Mouse (Mus musculus): ENCODE results near the gene Ehbp1l1. TPM values are rescaled to one million over a fixed set of nuclear protein-coding genes. Genes with fewer than 3 reads are reported as not detected.

Gene Ehbp1l1
- polyA plus RNA-seq, 1 experiment from 2014 or later: 49.8 TPM

DNA sequence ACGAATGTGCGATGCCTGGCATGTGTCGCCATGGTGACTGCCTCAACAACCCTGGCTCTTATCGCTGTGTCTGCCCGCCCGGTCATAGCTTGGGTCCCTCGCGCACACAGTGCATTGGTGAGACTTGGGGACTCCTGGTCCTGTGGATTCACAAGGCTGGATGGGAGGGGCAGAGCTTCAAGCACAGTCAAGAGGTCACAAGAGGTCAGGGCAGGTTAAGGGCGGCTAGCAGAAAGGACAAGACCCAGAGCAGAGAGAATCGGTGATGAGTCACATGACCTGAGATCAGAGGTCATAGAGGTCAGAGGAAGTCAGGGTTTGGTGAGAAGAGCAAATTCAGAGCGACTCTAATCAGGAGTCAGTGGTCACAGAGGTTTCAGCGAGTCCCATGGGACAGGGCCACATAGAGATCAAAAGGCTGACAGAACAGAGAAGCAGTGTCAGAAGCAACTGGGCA is 20.8 kb upstream of the Ehbp1l1 start:
- no peak for TF ChIP-seq CTCF (IDR thresholded peaks at IDR 0.05; ENCODE audit: low read depth)
- WGBS: 47% methylated on average over 12 of the region's 12 CpGs
- H3K9ac ChIP-seq (ENCODE audit: low read depth, low read length): no peak overlapping the region
- H3K4me3 ChIP-seq (ENCODE audit: low read depth, low read length): no peak overlapping the region
- H3K4me1 ChIP-seq (replicated peaks; ENCODE audit: control insufficient read depth, insufficient read depth, low read length): 0 out of 2 replicates have a peak, but pooled peaks cover 9% of the 10 kb centered on the region
- H3K27ac ChIP-seq (ENCODE audit: low read depth, low read length): no peak overlapping the region
- H3K9me3 ChIP-seq (ENCODE audit: control insufficient read depth): no peaks in the 10 kb centered on the region
- no peak for ATAC-seq
- H3K4me2 ChIP-seq (replicated peaks; ENCODE audit: low read depth): no peak overlapping the region
- H3K27me3 ChIP-seq (replicated peaks; ENCODE audit: control insufficient read depth, insufficient read depth, low read length): peaks cover 14% of the 10 kb centered on the region; the same call in 1 of the 2 replicates
- peaks cover 7% of the 10 kb centered on the region; the same call in 1 of the 2 replicates for H3K36me3 ChIP-seq (ENCODE audit: control insufficient read depth, insufficient read depth)

DNA sequence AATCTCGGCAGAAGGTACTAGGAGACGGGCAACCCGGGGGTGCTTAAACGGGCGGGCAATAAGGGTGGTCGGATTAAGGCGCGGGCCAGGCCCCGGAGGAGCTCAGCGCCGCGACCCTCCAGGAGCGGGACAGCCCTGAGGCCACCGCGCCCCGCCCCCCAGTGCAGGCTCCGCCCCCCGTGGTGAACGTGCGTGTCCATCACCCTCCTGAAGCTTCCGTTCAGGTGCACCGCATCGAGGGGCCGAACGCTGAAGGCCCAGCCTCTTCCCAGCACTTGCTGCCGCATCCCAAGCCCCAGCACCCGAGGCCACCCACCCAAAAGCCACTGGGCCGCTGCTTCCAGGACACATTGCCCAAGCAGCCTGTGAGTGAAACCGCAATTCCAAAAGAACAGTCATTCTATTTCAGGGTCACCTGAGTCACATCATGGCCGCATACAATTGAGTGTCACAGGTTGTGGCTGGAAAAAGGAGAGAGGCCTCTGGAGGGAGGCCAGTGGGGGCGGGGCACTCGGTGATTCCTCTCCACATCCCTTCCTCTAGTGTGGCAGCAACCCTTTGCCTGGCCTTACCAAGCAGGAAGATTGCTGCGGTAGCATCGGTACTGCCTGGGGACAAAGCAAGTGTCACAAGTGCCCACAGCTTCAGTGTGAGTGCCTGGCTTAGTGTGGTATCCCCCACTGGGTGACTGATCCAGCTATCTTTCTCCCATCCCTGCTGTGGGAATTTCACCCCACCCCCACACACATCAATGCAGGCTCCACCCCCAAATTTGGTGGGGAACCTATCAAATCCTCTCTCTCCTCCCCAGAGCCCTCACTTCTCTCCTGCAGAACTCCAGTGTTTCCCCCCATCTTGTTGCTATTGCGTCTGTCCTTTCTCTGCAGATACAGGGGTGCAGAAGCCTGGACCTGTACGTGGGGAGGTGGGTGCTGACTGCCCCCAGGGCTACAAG is 19.9 kb upstream of the Ehbp1l1 start:
- Histone ChIP-seq H3K4me1 (replicated peaks; ENCODE audit: control insufficient read depth, insufficient read depth, low read length) (peaks cover 9% of the 10 kb centered on the region; the same call in 1 of the 2 replicates), H3K27me3 (replicated peaks; ENCODE audit: control insufficient read depth, insufficient read depth, low read length) (peaks cover 15% of the 10 kb centered on the region), H3K4me3 (ENCODE audit: low read depth, low read length) (peak overlapping the region; percentile 16), H3K4me2 (replicated peaks; ENCODE audit: low read depth) (peak overlapping the region; percentile 62), H3K9ac (ENCODE audit: low read depth, low read length) (no peak overlapping the region), H3K36me3 (ENCODE audit: control insufficient read depth, insufficient read depth) (peaks cover 7% of the 10 kb centered on the region; the same call in 1 of the 2 replicates), H3K9me3 (ENCODE audit: control insufficient read depth) (no peaks in the 10 kb centered on the region), H3K27ac (ENCODE audit: low read depth, low read length) (no peak overlapping the region)
- no peak for ATAC-seq
- 12% methylated on average over 36 of the region's 36 CpGs for WGBS
- TF ChIP-seq CTCF (IDR thresholded peaks at IDR 0.05; ENCODE audit: low read depth): no peak

- no peak overlapping the region for H3K4me3 ChIP-seq (ENCODE audit: low read depth, low read length)
- WGBS: 53% methylated on average over 5 of the region's 5 CpGs
- 0 out of 2 replicates have a peak, but pooled peaks have one; percentile 21 for ATAC-seq
- H3K27me3 ChIP-seq (replicated peaks; ENCODE audit: control insufficient read depth, insufficient read depth, low read length): peaks cover 17% of the 10 kb centered on the region
- TF ChIP-seq CTCF (IDR thresholded peaks at IDR 0.05; ENCODE audit: low read depth): peak; percentile 30
- peak overlapping the region; percentile 88; the same call in 1 of the 2 replicates for H3K4me2 ChIP-seq (replicated peaks; ENCODE audit: low read depth)
- H3K9ac ChIP-seq (ENCODE audit: low read depth, low read length): no peak overlapping the region
- peaks cover 9% of the 10 kb centered on the region; the same call in 1 of the 2 replicates for H3K4me1 ChIP-seq (replicated peaks; ENCODE audit: control insufficient read depth, insufficient read depth, low read length)
- peaks cover 7% of the 10 kb centered on the region; the same call in 1 of the 2 replicates for H3K36me3 ChIP-seq (ENCODE audit: control insufficient read depth, insufficient read depth)
- H3K9me3 ChIP-seq (ENCODE audit: control insufficient read depth): no peaks in the 10 kb centered on the region
- no peak overlapping the region for H3K27ac ChIP-seq (ENCODE audit: low read depth, low read length)
Observed at GRCm38 (mm10) chr19:5743576-5743975, 17.5 kb upstream of the Ehbp1l1 start.

DNA sequence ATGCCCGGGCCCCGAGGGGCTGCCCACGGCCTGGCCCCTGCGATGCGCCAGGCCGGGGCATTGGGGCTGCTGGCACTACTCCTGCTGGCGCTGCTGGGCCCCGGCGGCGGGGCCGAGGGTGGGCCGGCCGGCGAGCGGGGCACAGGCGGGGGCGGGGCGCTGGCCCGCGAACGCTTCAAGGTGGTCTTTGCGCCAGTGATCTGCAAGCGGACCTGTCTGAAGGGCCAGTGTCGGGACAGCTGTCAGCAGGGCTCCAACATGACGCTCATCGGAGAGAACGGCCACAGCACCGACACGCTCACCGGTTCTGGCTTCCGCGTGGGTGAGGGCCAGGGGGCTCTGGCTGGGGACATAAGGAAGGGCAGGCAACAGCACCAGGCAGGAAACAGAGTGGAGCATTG is 16.1 kb upstream of the Ehbp1l1 start:
- Histone ChIP-seq H3K9me3 (ENCODE audit: control insufficient read depth) (no peaks in the 10 kb centered on the region), H3K4me2 (replicated peaks; ENCODE audit: low read depth) (peak overlapping the region; percentile 88), H3K4me1 (replicated peaks; ENCODE audit: control insufficient read depth, insufficient read depth, low read length) (peaks cover 9% of the 10 kb centered on the region; the same call in 1 of the 2 replicates), H3K4me3 (ENCODE audit: low read depth, low read length) (peak overlapping the region; percentile 59), H3K9ac (ENCODE audit: low read depth, low read length) (peak overlapping the region; percentile 71), H3K27me3 (replicated peaks; ENCODE audit: control insufficient read depth, insufficient read depth, low read length) (peaks cover 17% of the 10 kb centered on the region), H3K27ac (ENCODE audit: low read depth, low read length) (peak overlapping the region; percentile 68), H3K36me3 (ENCODE audit: control insufficient read depth, insufficient read depth) (peaks cover 7% of the 10 kb centered on the region; the same call in 1 of the 2 replicates)
- no peak for TF ChIP-seq CTCF (IDR thresholded peaks at IDR 0.05; ENCODE audit: low read depth)
- no peak for ATAC-seq
- 4% methylated on average over 32 of the region's 32 CpGs for WGBS

DNA sequence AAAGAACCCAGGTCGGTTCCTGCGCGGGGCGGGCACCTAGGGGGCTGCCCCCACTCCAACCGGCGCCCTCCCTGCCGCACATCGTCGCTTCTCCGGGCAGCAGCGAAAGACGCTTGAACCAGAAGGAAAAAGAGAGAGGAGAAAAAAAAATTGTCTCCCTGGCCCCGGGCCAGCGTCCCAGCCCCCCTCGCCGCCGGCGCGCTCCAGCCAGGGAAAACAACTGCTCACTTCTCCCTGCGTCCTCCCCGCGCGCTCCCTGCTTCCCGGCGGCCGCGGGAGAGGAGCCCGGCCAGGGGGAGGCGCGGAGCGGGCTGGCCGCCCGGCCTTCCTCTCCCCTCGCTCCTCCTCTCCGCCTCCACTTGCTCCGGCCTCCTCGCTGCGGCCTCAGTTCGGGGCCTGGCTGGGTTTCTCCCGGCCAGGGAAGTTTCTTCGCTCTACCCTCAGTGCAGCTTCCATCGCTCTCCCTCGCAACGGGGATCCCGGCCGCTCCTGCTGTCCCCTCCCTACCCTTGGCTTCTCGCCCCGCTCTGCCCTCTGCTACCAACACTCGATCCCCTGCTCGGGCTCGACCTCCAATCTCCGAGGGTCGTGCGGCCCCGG is 15.6 kb upstream of the Ehbp1l1 start:
- peak; percentile 20; the same call in 1 of the 2 replicates for TF ChIP-seq CTCF (IDR thresholded peaks at IDR 0.05; ENCODE audit: low read depth)
- Histone ChIP-seq H3K9me3 (ENCODE audit: control insufficient read depth) (no peaks in the 10 kb centered on the region), H3K36me3 (ENCODE audit: control insufficient read depth, insufficient read depth) (peaks cover 7% of the 10 kb centered on the region; the same call in 1 of the 2 replicates), H3K9ac (ENCODE audit: low read depth, low read length) (peak overlapping the region; percentile 71), H3K4me1 (replicated peaks; ENCODE audit: control insufficient read depth, insufficient read depth, low read length) (peaks cover 9% of the 10 kb centered on the region; the same call in 1 of the 2 replicates), H3K27me3 (replicated peaks; ENCODE audit: control insufficient read depth, insufficient read depth, low read length) (peaks cover 17% of the 10 kb centered on the region), H3K4me2 (replicated peaks; ENCODE audit: low read depth) (peak overlapping the region; percentile 88), H3K27ac (ENCODE audit: low read depth, low read length) (peak overlapping the region; percentile 68), H3K4me3 (ENCODE audit: low read depth, low read length) (peak overlapping the region; percentile 59)
- ATAC-seq: peak; percentile 39; the same call in 1 of the 2 replicates
- WGBS: 1% methylated on average over 54 of the region's 55 CpGs

All from intestine, postnatal 0 days (tissue).